Mouse (Mus musculus) forebrain, embryonic 14.5 days (tissue): ENCODE measurements around the gene Prkaa1. TPM values are rescaled to one million over a fixed set of nuclear protein-coding genes. Genes with fewer than 3 reads are reported as not detected.

Source experiments
- ATAC-seq: fragments of 200-750 bp; cut with Nextera tagmentation; 2 replicates; pipeline ENCODE4 v1.8.0; 2017; ENCODE audit warnings: mild to moderate bottlenecking, moderate library complexity
- DNase-seq: peaks from one replicate; pipeline ENCODE4 v3.0.0-alpha.2; 2015; ENCODE audit warnings: low spot score
- H3K27ac ChIP-seq: fragments of 300-500 bp; sonication (generic); 2 replicates; pipeline ENCODE4 v1.5.1; 2014; ENCODE audit warnings: low read depth, mild to moderate bottlenecking, control low read depth, low read length, moderate library complexity
- H3K27me3 ChIP-seq: fragments of 300-500 bp; sonication (generic); replicated peaks from 2 replicates; pipeline ENCODE4 v1.6.1; 2014; ENCODE audit warnings: low read length, control low read depth, mixed read lengths; ENCODE audit not compliant: control insufficient read depth, insufficient read depth
- H3K36me3 ChIP-seq: fragments of 300-500 bp; sonication (generic); 2 replicates; pipeline ENCODE4 v1.6.1; 2014; ENCODE audit warnings: low read length, control low read depth; ENCODE audit not compliant: control insufficient read depth, insufficient read depth
- H3K4me1 ChIP-seq: fragments of 300-500 bp; sonication (generic); 2 replicates; pipeline ENCODE4 v1.6.1; 2014; ENCODE audit warnings: antibody characterized with exemption, low read length, control low read depth; ENCODE audit not compliant: control insufficient read depth, insufficient read depth
- H3K4me2 ChIP-seq: fragments of 300-500 bp; sonication (generic); 2 replicates; pipeline ENCODE4 v1.6.1; 2014; ENCODE audit warnings: mild to moderate bottlenecking, control low read depth, low read length
- H3K4me3 ChIP-seq: fragments of 300-500 bp; sonication (generic); 2 replicates; pipeline ENCODE4 v1.5.1; 2014; ENCODE audit warnings: low read depth, low read length, control low read depth
- H3K9ac ChIP-seq: fragments of 300-500 bp; sonication (generic); 2 replicates; pipeline ENCODE4 v1.6.1; 2014; ENCODE audit warnings: mild to moderate bottlenecking, low read length, control low read depth, moderate library complexity
- H3K9me3 ChIP-seq: fragments of 300-500 bp; sonication (generic); replicated peaks from 2 replicates; pipeline ENCODE4 v1.6.1; 2016; ENCODE audit warnings: low read length, control low read depth, mixed read lengths; ENCODE audit not compliant: control insufficient read depth
- WGBS: fragments of 180-500 bp; shearing (Covaris S2); extraction: QIAGEN DNeasy Blood & Tissue Kit; methylation state at CpG from one replicate; pipeline ENCODE4 v1.1.7; 2014; 5-methylcytosine and 5-hydroxymethylcytosine counted together
- polyA plus RNA-seq: library from polyadenylated mRNA; unstranded; fragments of >200 nt; fragmentation: Nextera tagmentation; extraction: Ambion mirVana; gene quantifications from 2 replicates; pipeline ENCODE4 v1.2.1, GENCODE M21; 2014

Gene Prkaa1
- polyA plus RNA-seq, 1 experiment from 2014 or later = 15.7 TPM

- peaks cover 9% of the 10 kb centered on the region for H3K4me1 ChIP-seq
- 82% methylated on average over 3 of the region's 3 CpGs for WGBS
- DNase-seq (no peak), ATAC-seq (no peak)
- no peak overlapping the region for H3K4me3 ChIP-seq
- no peaks in the 10 kb centered on the region for H3K27me3 ChIP-seq
- no peak overlapping the region for H3K4me2 ChIP-seq
- no peaks in the 10 kb centered on the region for H3K9me3 ChIP-seq
- no peak overlapping the region for H3K27ac ChIP-seq
- H3K9ac ChIP-seq = no peak overlapping the region
- peaks cover 2% of the 10 kb centered on the region; the same call in 1 of the 2 replicates for H3K36me3 ChIP-seq
Measured at GRCm38 (mm10) chr15:5112651-5113050, 31.0 kb upstream of the Prkaa1 start.

- Histone ChIP-seq H3K27me3 (no peaks in the 10 kb centered on the region), H3K9me3 (no peaks in the 10 kb centered on the region), H3K27ac (no peak overlapping the region), H3K4me2 (peak overlapping the region; percentile 45), H3K4me3 (peak overlapping the region; percentile 93; the same call in 1 of the 2 replicates), H3K9ac (no peak overlapping the region), H3K36me3 (peaks cover 26% of the 10 kb centered on the region), H3K4me1 (peaks cover 14% of the 10 kb centered on the region)
- 64% methylated on average over 8 of the region's 8 CpGs for WGBS
- DNase-seq (no peak), ATAC-seq (no peak)
Measured at GRCm38 (mm10) chr15:5115173-5115572, 28.5 kb upstream of the Prkaa1 start.

- peak; percentile 99 for DNase-seq
- H3K9ac ChIP-seq = peak within 1 kb of the TSS; percentile 97
- H3K4me1 ChIP-seq = peaks cover 14% of the 10 kb centered on the region
- WGBS = under 1% methylated on average over 55 of the region's 55 CpGs
- peak within 1 kb of the TSS; percentile 93 for H3K4me3 ChIP-seq
- no peaks in the 10 kb centered on the region for H3K9me3 ChIP-seq
- peak within 1 kb of the TSS; percentile 87 for H3K4me2 ChIP-seq
- no peaks in the 10 kb centered on the region for H3K27me3 ChIP-seq
- H3K27ac ChIP-seq = peak within 1 kb of the TSS; percentile 87
- peaks cover 38% of the 10 kb centered on the region for H3K36me3 ChIP-seq
- ATAC-seq = peak; percentile 99
Measured at GRCm38 (mm10) chr15:5116270-5117030, 27.2 kb upstream of the Prkaa1 start, which contains the start of gene Rpl37. TSS of gene Rpl37 (plus strand) at chr15:5116645.

- Histone ChIP-seq H3K4me1 (peaks cover 14% of the 10 kb centered on the region), H3K9me3 (no peaks in the 10 kb centered on the region), H3K36me3 (peaks cover 44% of the 10 kb centered on the region), H3K4me3 (peak overlapping the region; percentile 93), H3K27ac (peak overlapping the region; percentile 87), H3K9ac (peak overlapping the region; percentile 97), H3K27me3 (no peaks in the 10 kb centered on the region), H3K4me2 (peak overlapping the region; percentile 87)
- DNase-seq (no peak), ATAC-seq (no peak)
- WGBS = 3% methylated on average over 22 of the region's 22 CpGs
Measured at GRCm38 (mm10) chr15:5117031-5117601, 26.5 kb upstream of the Prkaa1 start.

- no peaks in the 10 kb centered on the region for H3K9me3 ChIP-seq
- H3K4me2 ChIP-seq = no peak overlapping the region
- ATAC-seq (no peak), DNase-seq (no peak)
- peaks cover 14% of the 10 kb centered on the region for H3K4me1 ChIP-seq
- no peaks in the 10 kb centered on the region for H3K27me3 ChIP-seq
- 89% methylated on average over 9 of the region's 9 CpGs for WGBS
- H3K4me3 ChIP-seq = no peak overlapping the region
- H3K36me3 ChIP-seq = peaks cover 56% of the 10 kb centered on the region
- no peak overlapping the region for H3K9ac ChIP-seq
- H3K27ac ChIP-seq = no peak overlapping the region
Measured at GRCm38 (mm10) chr15:5118626-5119025, 25.0 kb upstream of the Prkaa1 start.

GRCm38 (mm10) chr15:5119192-5119591, 24.5 kb upstream of the Prkaa1 start:
- 87% methylated on average over 2 of the region's 2 CpGs for WGBS
- H3K9ac ChIP-seq = no peak overlapping the region
- peaks cover 14% of the 10 kb centered on the region for H3K4me1 ChIP-seq
- no peak for ATAC-seq
- no peak overlapping the region for H3K27ac ChIP-seq
- peaks cover 57% of the 10 kb centered on the region for H3K36me3 ChIP-seq
- no peak overlapping the region for H3K4me3 ChIP-seq
- H3K9me3 ChIP-seq = no peaks in the 10 kb centered on the region
- H3K4me2 ChIP-seq = no peak overlapping the region
- no peak for DNase-seq
- H3K27me3 ChIP-seq = no peaks in the 10 kb centered on the region

GRCm38 (mm10) chr15:5119707-5120106, 24.0 kb upstream of the Prkaa1 start:
- H3K4me1 ChIP-seq = peaks cover 14% of the 10 kb centered on the region
- WGBS = 88% methylated on average over 2 of the region's 2 CpGs
- H3K9ac ChIP-seq = no peak overlapping the region
- ATAC-seq = no peak
- H3K4me2 ChIP-seq = no peak overlapping the region
- no peaks in the 10 kb centered on the region for H3K27me3 ChIP-seq
- no peaks in the 10 kb centered on the region for H3K9me3 ChIP-seq
- no peak overlapping the region for H3K27ac ChIP-seq
- H3K36me3 ChIP-seq = peaks cover 62% of the 10 kb centered on the region
- H3K4me3 ChIP-seq = no peak overlapping the region
- no peak for DNase-seq

- H3K36me3 ChIP-seq = peaks cover 65% of the 10 kb centered on the region
- H3K9ac ChIP-seq = no peak overlapping the region
- H3K27ac ChIP-seq = no peak overlapping the region
- H3K4me1 ChIP-seq = peaks cover 9% of the 10 kb centered on the region
- no peak overlapping the region for H3K4me2 ChIP-seq
- no peak for ATAC-seq
- no peak overlapping the region for H3K4me3 ChIP-seq
- WGBS = 88% methylated on average over 12 of the region's 12 CpGs
- H3K27me3 ChIP-seq = no peaks in the 10 kb centered on the region
- no peak for DNase-seq
- no peaks in the 10 kb centered on the region for H3K9me3 ChIP-seq
Measured at GRCm38 (mm10) chr15:5121535-5122313, 21.9 kb upstream of the Prkaa1 start.
